Mouse (Mus musculus) heart, adult 10 weeks (tissue): Measurements from ENCODE around the gene Ephx4. TPM values are rescaled to one million over a fixed set of nuclear protein-coding genes. Genes with fewer than 3 reads are reported as not detected.

Source experiments
- polyA plus RNA-seq: library from polyadenylated mRNA; stranded (reverse); fragments of 350-450 nt; fragmentation: Illumina TruSeq; extraction: RNeasy Lipid Tissue Mini Kit (QIAGEN cat#74804); gene quantifications from one replicate; pipeline ENCODE4 v1.2.3, GENCODE M21; 2014; ENCODE audit warnings: low read depth, low replicate concordance

Gene Ephx4
- not detected for polyA plus RNA-seq

DNA sequence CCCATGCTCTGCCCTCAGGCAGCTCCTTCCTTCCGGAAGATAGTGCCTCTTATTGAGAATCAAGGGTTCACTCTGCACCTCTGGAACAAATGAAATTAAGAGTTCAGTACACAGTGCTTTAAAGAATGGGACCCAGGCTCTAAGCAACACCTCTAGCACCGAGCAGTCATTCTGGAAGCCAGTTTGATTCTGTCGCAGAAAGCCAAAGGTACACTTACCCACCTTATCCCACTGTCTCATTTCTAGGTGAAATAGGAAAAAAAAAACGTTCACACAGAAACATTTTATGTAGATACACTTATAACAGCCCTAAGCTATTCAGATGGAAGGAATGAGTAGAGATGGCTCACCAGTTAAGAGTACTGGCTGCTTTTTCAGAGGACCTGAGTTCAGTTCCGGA is at the start of gene Ephx4:
Gene Ephx4, plus strand, starts transcription at position 301 of the 400 bp plus-strand sequence.

DNA sequence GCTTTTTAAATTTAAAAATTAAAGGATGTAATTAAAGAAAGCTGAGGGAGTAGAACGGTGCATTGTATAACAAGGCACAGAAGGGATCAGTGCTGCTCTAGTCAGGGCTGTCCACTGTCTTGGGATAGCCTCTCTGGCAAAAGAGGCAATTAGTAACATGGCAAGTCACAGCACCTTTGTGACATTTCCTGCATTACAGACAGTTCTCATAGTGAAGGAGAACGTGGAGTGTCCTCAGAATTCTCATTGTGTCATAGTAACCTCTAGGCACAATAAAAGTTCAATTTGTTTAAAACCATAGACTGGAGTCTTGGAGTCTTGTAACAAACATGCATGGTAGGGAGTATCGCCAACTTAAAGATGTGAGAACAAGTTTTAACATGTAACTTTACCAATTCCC is 28.7 kb downstream of the Ephx4 start, which contains the start of gene Lpcat2b:
Gene Lpcat2b, plus strand, starts transcription at position 301 of the 400 bp plus-strand sequence.

GRCm38 (mm10) chr5:107437464-107438281 is 35.1 kb downstream of the Ephx4 start, which contains the start of gene Btbd8:
Gene Btbd8 (plus strand): TSS chr5:107437997.

Other genes with a start within 250 kb of the Ephx4 start
- 26.2 TPM for gene Tgfbr3, start 113.1 kb upstream of the Ephx4 start, polyA plus RNA-seq
- 0.37 TPM for gene Brdt, start 71.6 kb upstream of the Ephx4 start, polyA plus RNA-seq
- gene Lpcat2b, start 28.8 kb downstream of the Ephx4 start, polyA plus RNA-seq = not detected
- 4.1 TPM for gene Btbd8, start 35.3 kb downstream of the Ephx4 start, polyA plus RNA-seq
- not detected for gene Gm42669, start 104.9 kb downstream of the Ephx4 start, polyA plus RNA-seq
- not detected for gene 1700028K03Rik, start 132.0 kb downstream of the Ephx4 start, polyA plus RNA-seq
- gene Rpap2, start 194.6 kb downstream of the Ephx4 start, polyA plus RNA-seq = 9.0 TPM
- gene Glmn, start 195.2 kb downstream of the Ephx4 start, polyA plus RNA-seq = 7.1 TPM